Mouse (Mus musculus): ENCODE measurements around the gene Hdac2.

GRCm38 (mm10) chr10:37024301-37024700 lies 50.0 kb downstream of the Hdac2 start:
- TF ChIP-seq MAFK (IDR thresholded peaks at IDR 0.05; ENCODE audit: insufficient read depth, low read depth, low read length) (no peak), ZC3H11A (IDR thresholded peaks at IDR 0.05; ENCODE audit: borderline replicate concordance, low read depth, low read length) (no peak), ZNF384 (IDR thresholded peaks at IDR 0.05; ENCODE audit: low read depth, low read length) (no peak)
